Mouse (Mus musculus) intestine, embryonic 15.5 days (tissue): ENCODE data around the gene Galnt12. TPM values are rescaled to one million over a fixed set of nuclear protein-coding genes. Genes with fewer than 3 reads are reported as not detected.
"Not testable (repeated sequence)": the region's sequence is repeated elsewhere in the genome, so short reads cannot be mapped to it uniquely, and the experiment has no call there.

Source experiments
- ATAC-seq: fragments of 200-750 bp; cut with Nextera tagmentation; 2 replicates; pipeline ENCODE4 v1.8.0; 2017; ENCODE audit warnings: moderate TSS enrichment, moderate library complexity
- H3K27ac ChIP-seq: fragments of 300-500 bp; sonication (generic); 2 replicates; pipeline ENCODE4 v1.5.1; 2015; ENCODE audit warnings: mild to moderate bottlenecking, inconsistent platforms
- H3K27me3 ChIP-seq: fragments of 300-500 bp; sonication (generic); replicated peaks from 2 replicates; pipeline ENCODE4 v1.6.1; 2015; ENCODE audit warnings: inconsistent platforms
- H3K36me3 ChIP-seq: fragments of 300-500 bp; sonication (generic); 2 replicates; pipeline ENCODE4 v1.6.1; 2015; ENCODE audit warnings: inconsistent platforms
- H3K4me1 ChIP-seq: fragments of 300-500 bp; sonication (generic); replicated peaks from 2 replicates; pipeline ENCODE4 v1.6.1; 2015; ENCODE audit warnings: inconsistent platforms
- H3K4me2 ChIP-seq: fragments of 300-500 bp; sonication (generic); replicated peaks from 2 replicates; pipeline ENCODE4 v1.6.1; 2015; ENCODE audit warnings: mild to moderate bottlenecking, inconsistent platforms
- H3K4me3 ChIP-seq: fragments of 300-500 bp; sonication (generic); replicated peaks from 2 replicates; pipeline ENCODE4 v1.5.1; 2015; ENCODE audit warnings: inconsistent platforms
- H3K9ac ChIP-seq: fragments of 300-500 bp; sonication (generic); 2 replicates; pipeline ENCODE4 v1.6.1; 2015; ENCODE audit warnings: inconsistent platforms
- H3K9me3 ChIP-seq: fragments of 300-500 bp; sonication (generic); 2 replicates; pipeline ENCODE4 v1.6.1; 2016; ENCODE audit warnings: inconsistent platforms
- WGBS: fragments of 180-500 bp; shearing (Covaris S2); methylation state at CpG from one replicate; pipeline ENCODE4 v1.1.7; 2015; 5-methylcytosine and 5-hydroxymethylcytosine counted together
- polyA plus RNA-seq: library from polyadenylated mRNA; unstranded; fragments of >200 nt; fragmentation: Nextera tagmentation; extraction: Ambion mirVana; gene quantifications from 2 replicates; pipeline ENCODE4 v1.2.1, GENCODE M21; 2015

The Galnt12 gene
- 21.5 and 23.7 TPM in 2 replicates for polyA plus RNA-seq

DNA sequence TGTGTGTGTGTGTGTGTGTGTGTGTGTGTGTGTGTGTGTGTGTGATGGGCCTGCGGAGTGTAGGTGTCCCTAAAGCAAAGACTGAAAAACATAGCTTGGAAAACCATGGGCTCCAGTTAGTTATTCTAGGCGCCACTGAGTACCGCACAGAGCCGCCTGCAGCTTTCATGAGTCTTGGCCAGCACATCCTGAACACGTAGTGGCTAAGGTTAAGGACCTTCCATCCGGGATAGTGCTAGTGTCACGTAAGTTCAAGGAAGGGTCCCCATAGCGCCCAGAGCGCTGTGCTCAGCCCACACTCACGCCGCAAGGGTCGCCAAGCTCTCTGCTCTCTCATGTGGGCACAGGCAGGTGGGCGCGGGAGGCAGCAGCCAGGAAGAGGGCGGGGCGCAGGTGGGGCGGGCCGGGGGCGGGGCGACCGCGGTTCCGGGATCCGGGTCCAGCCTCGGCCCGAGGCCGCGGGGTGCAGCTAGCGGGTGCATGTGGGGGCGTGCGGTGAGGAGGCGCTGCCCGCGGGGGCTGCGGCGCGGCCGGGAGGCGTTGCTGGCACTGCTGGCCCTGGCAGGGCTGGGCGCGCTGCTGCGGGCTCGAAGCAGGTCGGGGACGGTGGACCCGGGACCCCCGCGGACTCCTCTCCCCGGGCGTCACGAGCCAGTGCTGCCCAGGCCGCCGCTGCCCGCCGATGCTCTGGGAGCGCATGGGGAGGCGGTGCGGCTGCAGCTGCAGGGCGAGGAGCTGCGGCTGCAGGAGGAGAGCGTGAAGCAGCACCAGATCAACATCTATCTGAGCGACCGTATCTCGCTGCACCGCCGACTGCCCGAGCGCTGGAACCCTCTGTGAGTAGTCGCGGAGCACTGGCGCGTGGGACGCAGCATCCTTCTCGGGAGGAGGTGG, at the start of gene Galnt12:
Gene Galnt12 (plus strand): TSS at position 417 of the 894 bp plus-strand sequence.
- Histone ChIP-seq H3K4me1 (peaks cover 7% of the 10 kb centered on the region; the same call in 1 of the 2 replicates), H3K27me3 (0 out of 2 replicates have a peak, but pooled peaks cover 8% of the 10 kb centered on the region), H3K36me3 (no peaks in the 10 kb centered on the region), H3K4me3 (peak within 1 kb of the TSS; percentile 71), H3K9ac (peak within 1 kb of the TSS; percentile 61), H3K27ac (no peak within 1 kb of the TSS), H3K4me2 (peak within 1 kb of the TSS; percentile 100), H3K9me3 (no peaks in the 10 kb centered on the region)
- ATAC-seq: peak; percentile 88
- under 1% methylated on average over 63 of the region's 74 CpGs for WGBS

DNA sequence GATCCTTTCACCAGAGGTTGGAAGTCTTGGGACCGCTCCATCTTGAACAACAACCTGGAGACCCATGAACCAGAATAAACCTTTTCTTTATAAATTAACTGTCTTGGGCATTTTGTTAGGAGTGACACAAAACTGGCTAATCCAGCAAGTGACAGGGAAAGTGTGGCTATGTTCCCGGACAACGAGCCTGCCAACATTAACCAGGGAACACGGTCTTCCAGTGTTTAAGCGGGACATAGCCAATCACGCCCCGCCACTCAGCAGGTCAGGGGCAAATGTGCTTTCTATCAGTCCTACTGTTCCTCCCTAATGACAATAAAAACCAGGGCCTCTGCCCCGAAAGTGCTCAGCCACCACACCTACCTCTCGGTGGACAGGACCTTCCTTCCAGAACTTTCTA, 47.8 kb upstream of the Galnt12 start:
- Histone ChIP-seq H3K27me3 (no peaks in the 10 kb centered on the region), H3K36me3 (no peaks in the 10 kb centered on the region), H3K9ac (no peak overlapping the region), H3K9me3 (no peaks in the 10 kb centered on the region), H3K27ac (no peak overlapping the region), H3K4me3 (no peak overlapping the region), H3K4me2 (no peak overlapping the region), H3K4me1 (no peaks in the 10 kb centered on the region)
- WGBS: 85% methylated on average over 9 of the region's 9 CpGs
- no peak for ATAC-seq

DNA sequence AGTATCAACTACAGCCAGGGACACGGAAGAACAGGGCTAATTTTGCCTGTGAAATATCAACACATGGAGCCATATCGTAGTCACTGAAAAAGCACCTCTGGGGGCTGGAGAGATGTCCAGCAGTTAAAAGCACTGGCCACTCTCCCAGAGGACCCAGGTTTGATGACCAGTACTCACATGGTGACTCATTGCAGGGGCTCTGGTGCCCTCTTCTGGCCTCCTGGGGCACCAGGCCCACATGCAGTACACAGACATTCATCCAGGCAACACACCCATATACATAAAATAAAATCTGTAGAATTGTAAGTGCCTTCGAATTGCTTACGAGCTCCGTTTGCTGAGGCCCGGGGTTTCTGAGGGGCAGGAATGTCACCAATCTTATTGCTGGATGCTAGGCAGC, 44.7 kb upstream of the Galnt12 start:
- no peak overlapping the region for H3K9ac ChIP-seq
- whole genome bisulfite sequencing: 87% methylated on average over 6 of the region's 6 CpGs
- ATAC-seq: no peak

DNA sequence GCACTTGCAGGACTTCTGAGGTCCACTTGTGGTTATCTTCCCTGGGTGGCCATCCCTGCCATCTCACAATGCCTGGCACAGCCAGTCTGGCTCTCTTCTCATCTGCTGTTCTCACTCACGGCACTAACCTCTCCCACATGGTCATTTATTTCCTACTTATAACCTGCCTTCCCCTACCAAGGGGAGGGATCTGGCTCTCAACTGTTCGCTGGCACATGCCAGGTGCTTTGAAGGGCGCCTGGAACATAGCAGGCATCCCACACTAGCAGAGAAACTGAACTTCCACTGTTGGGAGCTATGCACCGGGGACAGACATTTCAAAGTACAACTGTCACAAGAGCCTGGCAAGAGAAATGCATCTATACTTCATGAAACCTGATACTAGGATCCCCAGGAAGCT, 43.9 kb upstream of the Galnt12 start:
- Histone ChIP-seq H3K36me3 (no peaks in the 10 kb centered on the region), H3K27ac (no peak overlapping the region), H3K27me3 (no peaks in the 10 kb centered on the region), H3K4me2 (no peak overlapping the region), H3K9me3 (no peaks in the 10 kb centered on the region), H3K4me1 (peaks cover 16% of the 10 kb centered on the region), H3K4me3 (no peak overlapping the region), H3K9ac (no peak overlapping the region)
- no peak for ATAC-seq
- 74% methylated on average over 4 of the region's 4 CpGs for WGBS

More for the DNA sequence above, 44.7 kb upstream of the Galnt12 start:
- Histone ChIP-seq H3K36me3 (no peaks in the 10 kb centered on the region), H3K4me1 (peaks cover 14% of the 10 kb centered on the region), H3K4me2 (no peak overlapping the region), H3K4me3 (no peak overlapping the region), H3K27me3 (no peaks in the 10 kb centered on the region), H3K9me3 (no peaks in the 10 kb centered on the region), H3K27ac (no peak overlapping the region)

DNA sequence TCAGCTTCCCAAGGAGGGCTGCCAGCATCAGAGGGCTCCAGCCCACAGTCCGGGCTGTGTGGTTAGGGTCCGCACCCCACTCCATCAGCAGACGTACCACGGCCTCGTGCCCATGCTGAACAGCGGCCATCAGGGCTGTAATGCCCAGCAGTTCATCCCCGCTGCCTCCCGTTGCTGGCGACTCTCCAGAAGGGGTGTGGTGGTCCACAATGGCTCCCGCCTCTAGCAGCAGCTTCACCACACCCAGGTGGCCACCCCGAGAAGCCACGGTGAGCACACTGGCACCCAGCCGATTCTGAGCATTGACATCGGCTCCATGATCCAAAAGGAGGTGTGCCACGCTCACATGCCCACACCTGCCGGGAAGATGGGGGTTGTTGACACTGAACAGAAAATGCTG, 42.5 kb upstream of the Galnt12 start:
- Histone ChIP-seq H3K4me2 (no peak overlapping the region), H3K4me1 (peaks cover 16% of the 10 kb centered on the region), H3K27me3 (no peaks in the 10 kb centered on the region), H3K9me3 (no peaks in the 10 kb centered on the region), H3K9ac (no peak overlapping the region), H3K36me3 (no peaks in the 10 kb centered on the region), H3K4me3 (no peak overlapping the region), H3K27ac (no peak overlapping the region)
- WGBS: 94% methylated on average over 16 of the region's 16 CpGs
- no peak for ATAC-seq

DNA sequence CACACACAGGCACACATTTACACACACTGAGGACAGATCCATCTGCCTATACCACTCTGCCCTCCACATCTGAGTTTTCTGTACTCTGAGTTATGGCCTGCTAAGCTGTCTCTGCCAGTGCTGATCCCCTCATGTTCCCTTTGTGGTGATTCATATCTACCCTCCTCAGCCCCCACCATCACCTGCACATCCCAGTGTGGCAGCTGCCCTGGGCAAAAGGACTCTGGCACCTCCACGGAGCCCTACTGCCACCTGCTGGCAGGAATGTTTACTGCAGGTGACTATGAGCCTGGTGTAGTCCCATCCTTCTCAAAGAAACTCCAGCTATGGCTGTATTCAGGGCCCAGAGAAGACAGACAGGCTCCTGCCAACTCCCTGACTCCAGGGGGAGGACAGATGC, 41.5 kb upstream of the Galnt12 start:
- Histone ChIP-seq H3K36me3 (no peaks in the 10 kb centered on the region), H3K27me3 (no peaks in the 10 kb centered on the region), H3K4me1 (peaks cover 16% of the 10 kb centered on the region), H3K9ac (no peak overlapping the region), H3K9me3 (no peaks in the 10 kb centered on the region), H3K4me2 (0 out of 2 replicates have a peak overlapping the region, but pooled peaks have one; percentile 19), H3K4me3 (no peak overlapping the region), H3K27ac (no peak overlapping the region)
- ATAC-seq: peak; percentile 78
- 0% methylated on average over 1 of the region's 1 CpGs for WGBS

DNA sequence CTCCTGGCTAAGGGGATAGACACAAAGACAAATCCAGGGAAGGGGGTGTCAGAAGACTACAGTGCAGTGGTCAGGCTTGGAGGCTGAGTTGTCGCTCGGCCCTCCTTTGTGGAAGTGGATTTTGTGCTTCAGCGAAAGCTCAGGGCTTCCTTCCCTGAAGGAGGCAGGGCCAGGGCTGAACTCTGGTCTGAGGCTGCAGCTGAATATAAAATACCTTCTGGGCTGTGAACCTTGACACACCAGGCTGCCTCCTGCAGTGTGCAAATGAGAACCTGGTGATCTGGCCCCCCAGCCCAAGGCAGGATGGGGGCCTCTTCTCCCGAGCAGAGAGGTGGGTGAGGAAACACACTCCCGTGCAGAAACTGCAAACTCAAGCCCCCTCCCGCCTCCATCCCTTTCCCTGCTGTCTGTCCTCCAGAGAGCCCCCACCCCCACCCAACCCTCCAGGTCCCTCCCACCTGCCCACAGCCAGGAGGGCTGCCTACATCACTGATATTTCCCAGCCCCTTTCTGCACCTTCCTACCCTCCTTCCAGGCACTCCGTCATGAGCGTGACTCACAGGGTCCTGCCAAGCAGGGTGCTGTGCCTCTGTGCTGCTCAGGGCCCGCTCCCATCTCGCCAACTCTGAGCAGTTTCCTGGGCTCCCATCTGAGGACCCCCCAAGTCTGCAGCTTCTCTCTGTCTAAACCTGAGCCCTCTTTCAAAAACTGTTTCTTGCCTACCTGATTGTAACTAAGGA, 40.9 kb upstream of the Galnt12 start:
- Histone ChIP-seq H3K27me3 (no peaks in the 10 kb centered on the region), H3K9ac (no peak overlapping the region), H3K9me3 (no peaks in the 10 kb centered on the region), H3K27ac (no peak overlapping the region), H3K4me3 (no peak overlapping the region), H3K4me2 (peak overlapping the region; percentile 19; the same call in 1 of the 2 replicates), H3K36me3 (no peaks in the 10 kb centered on the region), H3K4me1 (peaks cover 16% of the 10 kb centered on the region)
- peak; percentile 70 for ATAC-seq
- 34% methylated on average over 10 of the region's 10 CpGs for WGBS

DNA sequence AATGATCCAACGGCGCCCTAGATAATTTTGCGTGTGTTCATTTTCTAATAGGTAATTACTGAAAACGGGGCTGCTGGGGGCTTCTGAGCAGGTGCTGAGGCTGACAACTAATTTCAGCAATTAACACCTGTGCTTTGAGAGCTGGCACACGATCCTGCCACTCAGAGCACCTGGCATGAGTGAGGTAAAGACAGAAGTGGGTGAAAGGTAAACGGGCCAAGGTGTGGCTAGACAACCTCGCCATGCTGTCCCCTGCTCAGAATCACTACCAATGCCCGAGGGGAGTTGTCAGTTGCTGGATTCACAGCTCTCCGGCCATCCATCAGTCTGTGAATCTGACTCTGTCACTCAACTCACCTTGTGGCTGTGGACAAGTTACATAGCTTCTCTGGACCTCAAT, 39.8 kb upstream of the Galnt12 start:
- Histone ChIP-seq H3K9me3 (no peaks in the 10 kb centered on the region), H3K4me2 (no peak overlapping the region), H3K4me3 (no peak overlapping the region), H3K4me1 (peaks cover 23% of the 10 kb centered on the region), H3K36me3 (no peaks in the 10 kb centered on the region), H3K27ac (no peak overlapping the region), H3K27me3 (no peaks in the 10 kb centered on the region), H3K9ac (no peak overlapping the region)
- 60% methylated on average over 9 of the region's 9 CpGs for WGBS
- ATAC-seq: no peak

DNA sequence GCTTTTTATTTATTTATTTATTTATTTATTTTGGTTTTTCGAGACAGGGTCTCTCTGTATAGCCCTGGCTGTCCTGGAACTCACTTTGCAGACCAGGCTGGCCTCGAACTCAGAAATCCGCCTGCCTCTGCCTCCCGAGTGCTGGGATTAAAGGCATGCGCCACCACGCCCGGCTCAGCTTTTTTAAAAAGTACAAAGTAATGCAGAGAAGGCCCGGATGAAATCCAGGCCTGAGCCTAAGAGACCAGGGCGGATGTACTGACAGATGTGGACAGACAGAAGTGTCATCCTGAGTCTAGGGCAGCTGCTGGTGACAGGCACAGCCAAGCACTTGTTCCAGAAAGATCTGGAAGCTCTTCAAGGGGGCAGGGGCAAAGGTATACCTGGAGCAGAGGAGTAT, 36.5 kb upstream of the Galnt12 start:
- ATAC-seq, H3K36me3 ChIP-seq, H3K4me3 ChIP-seq, H3K9ac ChIP-seq, H3K4me2 ChIP-seq, H3K27me3 ChIP-seq, H3K9me3 ChIP-seq, H3K27ac ChIP-seq: not testable (repeated sequence)
- 94% methylated on average over 9 of the region's 9 CpGs for WGBS
- peaks cover 23% of the 10 kb centered on the region for H3K4me1 ChIP-seq

DNA sequence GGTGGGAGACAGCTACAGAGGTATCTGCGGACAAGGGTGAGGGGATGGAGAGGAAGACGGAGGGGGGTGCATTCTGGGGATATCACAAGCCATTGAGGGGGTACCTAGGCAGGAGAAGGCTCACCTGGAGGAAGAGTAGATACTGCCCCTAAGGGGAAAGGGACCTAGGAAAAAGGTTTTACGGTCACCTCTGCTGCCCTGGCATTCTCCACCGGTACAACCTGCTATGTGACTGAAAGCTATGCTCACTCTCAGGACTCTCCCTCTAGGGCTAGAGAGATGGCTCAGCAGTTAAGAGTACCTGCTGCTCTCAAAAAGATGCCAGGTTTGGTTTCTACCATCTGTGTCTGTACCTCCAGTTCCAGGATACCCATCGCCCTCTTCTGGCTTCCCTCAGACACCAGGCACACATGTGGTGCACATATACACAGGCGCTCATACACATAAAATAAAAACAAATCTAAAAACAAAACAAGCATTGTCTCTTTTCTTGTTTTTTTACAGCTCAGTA, 36.1 kb upstream of the Galnt12 start:
- Histone ChIP-seq H3K9ac (no peak overlapping the region), H3K9me3 (no peaks in the 10 kb centered on the region), H3K4me3 (no peak overlapping the region), H3K27me3 (no peaks in the 10 kb centered on the region), H3K36me3 (no peaks in the 10 kb centered on the region), H3K4me2 (no peak overlapping the region), H3K4me1 (peaks cover 20% of the 10 kb centered on the region), H3K27ac (no peak overlapping the region)
- WGBS: 93% methylated on average over 6 of the region's 6 CpGs
- ATAC-seq: no peak

DNA sequence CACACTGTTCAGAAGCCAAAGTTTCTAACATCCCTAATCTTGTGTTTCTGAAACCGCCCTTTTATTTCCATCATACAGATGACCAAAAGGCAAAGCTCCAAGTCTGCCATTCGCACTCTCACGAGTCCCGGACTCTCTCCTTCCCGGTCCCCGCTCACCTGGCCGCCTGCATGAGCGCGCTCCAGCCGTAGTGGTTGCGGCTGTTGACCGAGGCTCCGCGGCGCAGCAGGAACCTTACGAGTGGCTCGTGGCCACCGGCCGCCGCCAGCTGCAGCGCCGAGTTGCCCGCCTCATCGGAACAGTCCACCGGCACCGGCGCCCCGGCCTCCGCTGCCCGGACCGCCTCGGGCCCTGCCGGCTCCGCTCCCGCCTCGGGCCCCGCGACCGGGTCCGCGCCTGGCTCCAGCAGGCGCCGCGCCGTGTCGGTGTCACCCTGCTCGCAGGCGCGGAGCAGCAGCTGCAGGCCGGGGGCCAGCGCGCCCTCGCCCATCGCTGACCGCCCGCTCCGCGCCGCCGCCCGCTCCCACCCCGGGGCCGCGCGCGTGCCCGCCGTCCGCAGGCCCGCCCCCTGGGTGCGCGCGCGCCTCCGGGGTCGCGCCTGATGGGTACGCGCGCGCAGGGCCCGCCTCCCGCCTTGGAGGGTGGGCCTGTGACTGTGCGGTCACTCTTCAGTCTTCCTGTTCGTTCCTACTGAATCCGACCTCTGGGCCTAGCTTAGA, 34.8 kb upstream of the Galnt12 start, which contains the start of gene Anks6:
Gene Anks6 (minus strand): TSS at position 637 of the 719 bp plus-strand sequence.
- under 1% methylated on average over 76 of the region's 86 CpGs for WGBS
- H3K4me3 ChIP-seq: peak within 1 kb of the TSS; percentile 72
- ATAC-seq: peak; percentile 89
- peak within 1 kb of the TSS; percentile 90 for H3K4me2 ChIP-seq
- H3K36me3 ChIP-seq: no peaks in the 10 kb centered on the region
- peaks cover 11% of the 10 kb centered on the region for H3K4me1 ChIP-seq
- peak within 1 kb of the TSS; percentile 67 for H3K9ac ChIP-seq
- H3K27ac ChIP-seq: peak within 1 kb of the TSS; percentile 40; the same call in 1 of the 2 replicates
- H3K9me3 ChIP-seq: no peaks in the 10 kb centered on the region
- no peaks in the 10 kb centered on the region for H3K27me3 ChIP-seq
